Mouse (Mus musculus) lung, adult 2 months (tissue): Measurements from ENCODE around the gene Gdpd5.

Source experiments
- CTCF ChIP-seq: fragments of 200-500 bp; IDR thresholded peaks from 2 replicates; pipeline ENCODE4 v1.5.1; 2011; ENCODE audit warnings: mild to moderate bottlenecking, low read length, control low read depth; ENCODE audit not compliant: insufficient read depth
- POLR2A ChIP-seq: fragments of 200-500 bp; IDR thresholded peaks from 2 replicates; pipeline ENCODE4 v1.6.1; 2011; ENCODE audit warnings: low read depth, mild to moderate bottlenecking, control low read depth, low read length, borderline replicate concordance; ENCODE audit errors: extremely low read depth

DNA sequence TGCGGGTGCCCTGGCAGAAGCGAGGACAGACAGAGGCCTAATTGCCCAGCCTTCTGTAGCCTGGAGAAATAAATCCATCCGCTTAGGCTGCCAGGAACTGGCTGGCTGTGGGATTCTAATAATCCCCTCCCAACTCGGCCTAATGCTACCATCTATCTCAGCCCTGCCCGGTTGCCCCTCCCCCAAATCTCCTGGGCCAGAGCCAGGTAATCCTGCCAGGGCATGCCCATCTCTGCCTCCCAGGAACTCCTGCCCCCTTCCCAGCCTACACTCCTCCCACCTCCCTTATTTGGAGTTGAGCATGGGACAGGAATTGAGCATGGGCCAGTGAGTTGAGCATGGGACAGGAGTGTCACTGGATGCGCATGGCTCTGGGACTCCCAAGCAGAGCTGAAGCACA, 48.6 kb downstream of the Gdpd5 start:
- no peak for TF ChIP-seq CTCF
- TF ChIP-seq POLR2A, result no peak
